In genomic region chr9:14447086-14447485, GRCm38 (mm10) we compare ENCODE assay signal across 12 mouse cellular contexts. TPM values are rescaled to one million over a fixed set of nuclear protein-coding genes. Genes with fewer than 3 reads are reported as not detected.
"Had no signal": no experiment of that assay in that cellular context is flagged by ENCODE, and none has a peak within 500 bp of the region (broad histone marks: within the 10 kb centered on the region; RNA-seq: fewer than 3 reads in every experiment).

No protein-coding gene starts in this region.

RNA-seq across cellular contexts. Expression of gene Kdm4d, which starts 53.2 kb away (rescaled TPM):
- total RNA-seq: gastrocnemius, adult 18-20 months; gastrocnemius, adult 2 months; gastrocnemius, adult 8-10 months; gastrocnemius, postnatal 14 days; gastrocnemius, postnatal 25 days; gastrocnemius, postnatal 36 days; heart, adult 18-20 months; heart, adult 2 months; heart, adult 8-10 months had no signal
- polyA plus RNA-seq: erythroblast, embryonic 14.5 days; forebrain, embryonic 11.5 days; heart, adult 2 months; heart, embryonic 10.5 days had no signal
